Mouse (Mus musculus): Measurements from ENCODE around the gene Vax2.

- TF ChIP-seq CTCF (IDR thresholded peaks at IDR 0.05; ENCODE audit: low read depth): no peak
- TF ChIP-seq EP300 (IDR thresholded peaks at IDR 0.05; ENCODE audit: low read depth): no peak
Measured at GRCm38 (mm10) chr6:83697932-83698331, 13.1 kb upstream of the Vax2 start.
